ENCODE assay signal across 9 mouse cellular contexts in the genomic region with DNA sequence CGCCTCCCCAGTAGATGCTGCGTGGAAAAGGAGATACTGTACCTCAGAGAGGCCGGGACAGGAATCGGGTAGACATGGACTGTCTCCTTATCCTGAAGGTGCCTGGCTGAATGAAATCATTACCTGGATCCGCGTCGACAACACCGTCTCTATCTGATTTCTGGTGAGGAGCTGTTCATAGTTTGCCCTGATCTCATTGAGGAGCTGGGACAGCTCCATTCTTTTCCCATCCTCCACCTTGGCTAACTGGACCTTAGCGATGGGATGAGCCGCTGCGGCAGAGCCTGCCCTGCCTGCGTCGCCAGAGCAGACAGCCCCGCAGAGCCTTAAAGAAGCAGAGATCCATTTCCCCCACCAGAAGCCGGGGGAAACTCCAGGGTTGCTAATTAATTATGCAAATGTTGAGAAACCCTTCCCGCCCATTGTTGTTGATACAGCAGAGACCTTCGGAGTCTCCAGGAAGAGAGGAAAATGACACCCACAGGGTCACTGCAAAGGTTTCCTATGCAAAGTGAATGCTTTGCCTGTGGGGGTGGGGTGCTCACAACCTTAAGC. TPM values are rescaled to one million over a fixed set of nuclear protein-coding genes. Genes with fewer than 3 reads are reported as not detected.
DNase-seq lines count a peak whose midpoint lies in the region; ATAC-seq lines count a peak whose summit lies in the region.
"Had no signal": no experiment of that assay in that cellular context is flagged by ENCODE, and none has a peak within 500 bp of the region (broad histone marks: within the 10 kb centered on the region; RNA-seq: fewer than 3 reads in every experiment).

A gene (minus strand): TSS at position 266 of the 555 bp plus-strand sequence.

- no peaks in the 10 kb centered on the region for H3K36me3 ChIP-seq in forebrain, embryonic 13.5 days (ENCODE audit: poor library complexity, severe bottlenecking)
- H3K36me3 ChIP-seq in hindbrain, embryonic 11.5 days (ENCODE audit: control insufficient read depth, insufficient read depth, low read length), result no peaks in the 10 kb centered on the region
- no peaks in the 10 kb centered on the region for H3K36me3 ChIP-seq in midbrain, embryonic 13.5 days

- H3K27me3 ChIP-seq in forebrain, embryonic 13.5 days, result no peaks in the 10 kb centered on the region
- no peaks in the 10 kb centered on the region for H3K27me3 ChIP-seq in hindbrain, embryonic 11.5 days (ENCODE audit: control insufficient read depth, insufficient read depth, low read length)
- no peaks in the 10 kb centered on the region for H3K27me3 ChIP-seq in midbrain, embryonic 13.5 days

- no peak for ATAC-seq in forebrain, embryonic 13.5 days
- ATAC-seq in hindbrain, embryonic 11.5 days (ENCODE audit: low FRiP score), result no peak; the same call in 1 of the 2 replicates
- ATAC-seq in midbrain, embryonic 13.5 days, result 0 out of 2 replicates have a peak, but pooled peaks have one; percentile 50
- no peak for ATAC-seq in erythroid progenitor cell, adult 5-6 weeks (replicated peaks; ENCODE audit: low FRiP score, poor library complexity, severe bottlenecking)

- 10% methylated on average over 17 of the region's 17 CpGs for WGBS in forebrain, embryonic 13.5 days
- 7% methylated on average over 17 of the region's 17 CpGs for WGBS in hindbrain, embryonic 11.5 days
- 6% methylated on average over 17 of the region's 17 CpGs for WGBS in midbrain, embryonic 13.5 days

- peak within 1 kb of the TSS; percentile 35 for H3K4me3 ChIP-seq in forebrain, embryonic 13.5 days
- H3K4me3 ChIP-seq in hindbrain, embryonic 11.5 days (ENCODE audit: low read depth, low read length), result peak within 1 kb of the TSS; percentile 2
- peak within 1 kb of the TSS; percentile 32 for H3K4me3 ChIP-seq in midbrain, embryonic 13.5 days (replicated peaks)
- H3K4me3 ChIP-seq: myocyte had no signal

- peak; percentile 25 for DNase-seq in CD4-positive, CD25-positive, alpha-beta regulatory T cell, adult 2 months (ENCODE audit: low read depth, low spot score)
- DNase-seq in brain, adult 2 months (ENCODE audit: low read depth, low spot score), result peak; percentile 86
- DNase-seq in hindbrain, embryonic 11.5 days (ENCODE audit: low spot score), result peak; percentile 42
- peak; percentile 12 to 28 for DNase-seq in layer of hippocampus, postnatal 25 days (ENCODE audit: extremely low spot score in 1 of 2, low spot score in 1 of 2)
- no peak for DNase-seq in ovary, postnatal 10 days (ENCODE audit: low spot score)

- H3K9ac ChIP-seq in forebrain, embryonic 13.5 days, result peak within 1 kb of the TSS; percentile 57
- H3K9ac ChIP-seq in hindbrain, embryonic 11.5 days (ENCODE audit: low read depth, low read length), result 0 out of 2 replicates have a peak within 1 kb of the TSS, but pooled peaks have one; percentile 32
- H3K9ac ChIP-seq in midbrain, embryonic 13.5 days (replicated peaks), result peak within 1 kb of the TSS; percentile 50

- peaks cover 8% of the 10 kb centered on the region for H3K4me1 ChIP-seq in forebrain, embryonic 13.5 days
- H3K4me1 ChIP-seq in hindbrain, embryonic 11.5 days (replicated peaks; ENCODE audit: control insufficient read depth, insufficient read depth, low read length), result no peaks in the 10 kb centered on the region
- 0 out of 2 replicates have a peak, but pooled peaks cover 7% of the 10 kb centered on the region for H3K4me1 ChIP-seq in midbrain, embryonic 13.5 days (replicated peaks)

- peak within 1 kb of the TSS; percentile 35; the same call in 1 of the 2 replicates for H3K27ac ChIP-seq in forebrain, embryonic 13.5 days
- H3K27ac ChIP-seq in hindbrain, embryonic 11.5 days (ENCODE audit: low read depth, low read length), result no peak within 1 kb of the TSS
- peak within 1 kb of the TSS; percentile 54 for H3K27ac ChIP-seq in midbrain, embryonic 13.5 days

- peak within 1 kb of the TSS; percentile 59 for H3K4me2 ChIP-seq in forebrain, embryonic 13.5 days
- peak within 1 kb of the TSS; percentile 20 for H3K4me2 ChIP-seq in hindbrain, embryonic 11.5 days (replicated peaks; ENCODE audit: low read depth, low read length)
- peak within 1 kb of the TSS; percentile 53 for H3K4me2 ChIP-seq in midbrain, embryonic 13.5 days (replicated peaks)

- no peaks in the 10 kb centered on the region for H3K9me3 ChIP-seq in forebrain, embryonic 13.5 days (replicated peaks)
- H3K9me3 ChIP-seq in hindbrain, embryonic 11.5 days (ENCODE audit: control insufficient read depth, low read length), result no peaks in the 10 kb centered on the region
- H3K9me3 ChIP-seq in midbrain, embryonic 13.5 days, result no peaks in the 10 kb centered on the region

RNA-seq across cellular contexts. Expression of the gene that starts here (rescaled TPM):
- 0.97 and 1.4 TPM in 2 replicates for polyA plus RNA-seq in forebrain, embryonic 13.5 days (2015; fragmentation: Nextera tagmentation; extraction: Ambion mirVana)
- 0.67 and 0.80 TPM in 2 replicates for polyA plus RNA-seq in hindbrain, embryonic 11.5 days (2014; fragmentation: Nextera tagmentation; extraction: Ambion mirVana)
- total RNA-seq in layer of hippocampus, postnatal 25 days (2021), result 10 to 100 TPM; 26.5 to 27.3 TPM
- polyA plus RNA-seq in midbrain, embryonic 13.5 days (2015; fragmentation: Nextera tagmentation; extraction: Ambion mirVana), result 2.4 TPM in 2 replicates
- total RNA-seq in erythroid progenitor cell, adult 5-6 weeks (2015; ENCODE audit: low replicate concordance), result not detected in 2 replicates
- not detected in 2 replicates for total RNA-seq in erythroid progenitor cell, adult 5-6 weeks (2017; ENCODE audit: low replicate concordance)

Comparison
In these comparisons a context has a peak if more than half of its experiments do, and no peak if none do; other contexts are left out.
1. RNA of the gene that starts here (total RNA-seq): 26.5 to 27.3 TPM in layer of hippocampus, postnatal 25 days; not detected in erythroid progenitor cell, adult 5-6 weeks; every median in the first group is over 10 times any median in the second.
2. Peak in DNase-seq, H3K4me3 ChIP-seq, H3K9ac ChIP-seq and H3K4me2 ChIP-seq in hindbrain, embryonic 11.5 days; RNA of the gene not detected or under 1 TPM.
3. Peak in every context shown above with its lines, with median percentiles within 50 percentile points of each other: H3K4me2 ChIP-seq, H3K4me3 ChIP-seq and H3K9ac ChIP-seq.